Mouse (Mus musculus): ENCODE results near the gene Plekhg2.

DNA sequence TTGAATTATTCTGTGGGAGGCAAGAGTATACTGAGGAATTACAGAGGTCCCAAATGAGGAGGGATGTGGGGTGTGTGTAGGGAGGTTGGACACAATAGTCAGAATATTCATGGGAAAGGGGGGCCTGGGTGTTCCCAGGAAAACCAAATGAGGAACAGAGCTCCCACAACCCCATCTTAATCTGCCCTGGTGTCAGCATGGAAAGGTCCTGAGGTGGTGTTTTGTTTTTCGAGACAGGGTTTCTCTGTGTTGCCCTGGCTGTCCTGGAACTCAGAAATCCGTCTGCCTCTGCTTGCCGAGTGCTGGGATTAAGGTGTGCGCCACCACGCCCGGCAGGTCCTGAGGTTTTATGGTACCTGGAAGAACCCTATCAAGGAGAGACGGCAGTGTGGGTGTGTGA is 14.0 kb downstream of the Plekhg2 start:
- TF ChIP-seq CTCF (IDR thresholded peaks at IDR 0.05) = no peak
- TF ChIP-seq EP300 (IDR thresholded peaks at IDR 0.05) = no peak
